Mouse (Mus musculus): Measurements from ENCODE around the gene Serpina6.
A peak's percentile ranks its signal among the peaks of the same experiment; 100 is the strongest.

Gene Serpina6

DNA sequence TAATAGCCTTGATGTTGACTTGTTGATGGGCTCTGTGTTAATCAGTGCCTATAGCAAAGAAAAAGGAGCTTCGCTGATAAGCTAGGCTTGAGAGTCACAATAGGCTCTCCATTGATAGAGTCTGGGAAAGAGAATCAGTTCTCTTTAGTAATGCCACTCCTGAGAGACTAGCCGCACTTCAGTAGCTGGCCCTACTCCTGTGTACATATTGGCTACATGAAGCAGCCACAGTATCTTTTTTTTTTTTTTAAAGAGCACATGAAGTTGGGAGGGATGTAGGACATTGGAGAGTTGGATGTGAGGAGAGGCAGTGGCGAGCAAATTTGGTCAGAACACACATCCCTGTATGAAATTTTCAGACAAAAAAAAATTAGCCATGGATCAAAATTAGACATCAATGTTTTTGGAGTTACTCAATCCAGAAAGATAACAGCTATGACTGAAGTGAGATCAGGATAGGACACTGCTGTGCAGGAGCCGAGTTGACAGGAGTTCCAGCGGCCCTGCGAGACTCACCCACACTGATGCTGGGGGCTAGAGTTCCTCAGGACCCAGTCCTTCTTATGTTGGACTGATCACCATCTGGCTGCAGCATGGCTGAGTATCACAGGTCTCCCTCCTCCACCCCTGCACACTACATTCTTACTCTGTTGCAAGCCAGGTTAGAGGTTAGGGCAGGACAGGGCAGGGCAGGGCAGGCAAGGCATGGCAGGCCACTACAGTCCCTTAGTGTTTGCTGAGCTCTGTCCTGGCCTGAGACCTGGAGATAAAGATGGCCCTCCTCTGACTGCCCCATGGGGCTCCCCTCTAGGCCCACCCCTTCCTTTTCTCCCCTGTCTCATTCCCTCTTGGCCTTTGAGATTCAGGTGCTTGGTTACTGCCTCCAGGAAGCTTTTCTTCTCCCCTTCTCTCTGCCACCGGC, 1.6 kb downstream of the Serpina6 start:
- no peak for DNase-seq (ENCODE audit: low read depth, low spot score)

DNA sequence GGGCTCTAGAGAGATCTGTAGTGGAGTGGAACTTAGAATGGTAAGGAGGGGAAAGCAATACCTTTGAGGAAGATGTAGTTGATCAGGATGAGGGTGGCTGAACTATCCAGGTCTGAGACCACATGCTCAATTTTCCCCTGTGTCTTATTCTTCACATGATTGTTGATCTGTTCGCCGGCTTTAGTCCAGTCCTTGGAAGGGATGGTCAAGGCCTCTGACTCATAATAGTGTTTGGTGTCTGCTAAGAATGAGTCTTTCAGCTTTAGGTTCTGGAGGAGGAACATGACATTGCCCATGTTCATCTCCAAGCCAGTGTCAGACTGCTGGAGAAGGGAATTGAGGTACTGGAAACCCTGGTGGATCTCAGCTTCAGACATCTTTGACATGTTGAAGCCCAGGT, 3.2 kb downstream of the Serpina6 start:
- no peak for DNase-seq (ENCODE audit: low read depth, low spot score)

DNA sequence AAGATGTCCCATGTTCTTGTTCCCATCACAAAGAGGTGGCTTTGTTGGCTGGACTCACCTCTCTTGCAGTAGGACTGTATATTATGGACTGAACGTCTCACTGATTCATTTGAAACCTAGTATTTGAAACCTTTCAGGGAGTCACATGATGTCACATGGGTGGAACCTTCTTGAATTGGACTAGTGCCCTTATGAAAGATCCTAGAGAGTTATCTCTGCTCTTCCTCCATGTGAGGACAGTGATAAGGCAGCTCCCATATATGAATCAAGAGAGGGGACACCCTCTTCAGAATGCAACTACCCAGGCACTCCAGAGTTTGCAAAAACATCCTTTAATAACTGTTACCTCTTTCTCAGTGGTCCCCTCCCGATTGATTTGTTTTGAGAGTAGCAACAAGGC, 10.7 kb downstream of the Serpina6 start:
- no peak for DNase-seq (ENCODE audit: low read depth, low spot score)

DNA sequence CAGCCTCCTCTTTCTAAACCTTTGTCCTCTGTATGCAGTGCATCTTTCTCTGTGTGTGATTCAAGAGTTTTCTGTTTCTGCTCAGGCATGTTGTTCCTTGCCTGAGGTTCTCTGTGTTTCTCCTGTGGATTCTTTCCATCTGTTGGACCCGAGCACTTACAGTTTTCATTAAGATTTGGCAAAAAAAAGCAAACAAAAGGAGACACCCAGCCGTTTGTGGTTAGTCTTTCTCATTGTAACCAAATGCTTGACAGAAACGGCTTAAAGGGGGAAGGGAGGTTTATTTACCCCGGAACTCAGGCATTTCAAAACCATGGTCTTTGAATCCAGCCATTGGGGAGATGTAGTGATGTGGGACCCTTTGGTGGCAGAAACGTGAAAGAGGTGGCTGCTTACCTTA, 12.4 kb downstream of the Serpina6 start:
- no peak for DNase-seq (ENCODE audit: low read depth, low spot score)

DNA sequence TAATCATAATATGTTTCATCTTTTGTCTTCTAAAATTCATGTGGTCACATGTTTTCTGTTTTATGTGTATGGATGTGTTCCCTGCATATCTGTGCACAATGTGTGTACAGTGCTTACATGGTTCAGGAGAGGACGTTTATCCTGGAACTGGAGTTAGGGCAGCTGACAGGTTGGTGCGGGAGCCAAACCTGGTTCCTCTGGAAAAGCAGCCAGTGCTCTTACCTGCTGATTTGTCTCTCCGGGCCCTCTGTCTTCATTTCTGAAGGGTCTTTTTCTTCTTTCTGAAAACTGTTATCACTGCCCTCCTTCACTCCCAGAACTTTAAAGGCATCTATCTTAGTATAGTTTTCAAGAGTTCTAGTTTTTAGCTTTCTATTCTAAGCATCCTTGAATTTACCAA, 13.2 kb downstream of the Serpina6 start:
- DNase-seq (ENCODE audit: low read depth, low spot score): no peak

DNA sequence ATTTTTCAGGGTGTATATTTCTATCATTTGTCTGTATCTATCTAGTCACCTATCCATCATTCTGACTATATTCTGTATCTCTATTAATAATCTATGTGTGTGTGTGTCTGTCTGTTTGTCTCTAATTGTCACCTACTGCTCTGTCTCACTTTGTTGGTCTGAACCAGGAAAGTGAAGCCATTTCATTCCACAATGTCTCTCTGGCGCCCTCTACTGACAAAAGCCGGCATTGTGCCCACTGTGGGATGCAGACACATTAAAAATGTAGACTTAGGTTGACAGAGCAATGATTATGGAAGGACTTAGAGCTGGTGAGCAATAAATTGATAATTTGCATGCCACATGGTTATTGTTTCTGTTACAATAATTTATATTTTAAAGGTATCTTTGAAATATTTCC, 13.7 kb downstream of the Serpina6 start:
- DNase-seq (ENCODE audit: low read depth, low spot score): peak; percentile 47

DNA sequence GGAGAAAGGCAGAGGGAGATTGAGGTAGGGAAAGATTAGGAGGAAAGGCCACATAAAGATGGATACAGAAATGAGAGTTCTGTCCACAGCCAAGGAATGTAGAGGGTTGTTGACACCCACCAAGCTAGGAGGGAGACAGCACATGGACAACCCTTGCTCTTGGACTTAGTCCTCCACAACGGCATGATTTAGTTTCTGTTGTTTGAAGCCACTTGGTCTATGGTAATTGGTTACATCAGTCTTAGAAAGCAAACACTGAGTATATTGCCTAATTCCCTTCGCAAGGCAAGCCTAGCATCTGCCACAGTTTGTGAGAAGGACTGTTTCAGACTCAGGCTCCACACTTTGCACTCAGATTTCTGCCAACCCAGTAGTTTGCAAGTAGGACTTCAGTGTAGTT, 21.2 kb downstream of the Serpina6 start:
- no peak for DNase-seq (ENCODE audit: low read depth, low spot score)

DNA sequence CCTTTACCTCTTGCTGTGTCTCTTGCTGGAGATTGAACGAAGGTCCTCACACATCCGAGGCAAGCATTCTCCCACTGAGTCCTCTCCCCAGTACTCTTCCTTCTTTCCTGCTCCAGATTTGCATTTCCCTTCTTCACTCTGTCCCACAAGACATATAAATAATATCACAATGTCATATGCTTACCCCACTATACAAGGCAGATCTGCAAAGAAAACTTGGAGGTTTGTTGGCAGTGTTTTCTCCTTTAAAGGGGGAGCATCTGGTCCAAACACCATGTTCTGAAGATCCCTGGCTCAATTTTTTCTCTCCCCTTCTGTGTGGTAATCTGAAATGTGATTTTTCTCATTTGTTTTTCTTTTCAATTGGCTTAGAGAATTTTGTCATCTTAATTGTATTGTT, 22.6 kb downstream of the Serpina6 start:
- DNase-seq (ENCODE audit: low read depth, low spot score): no peak

DNA sequence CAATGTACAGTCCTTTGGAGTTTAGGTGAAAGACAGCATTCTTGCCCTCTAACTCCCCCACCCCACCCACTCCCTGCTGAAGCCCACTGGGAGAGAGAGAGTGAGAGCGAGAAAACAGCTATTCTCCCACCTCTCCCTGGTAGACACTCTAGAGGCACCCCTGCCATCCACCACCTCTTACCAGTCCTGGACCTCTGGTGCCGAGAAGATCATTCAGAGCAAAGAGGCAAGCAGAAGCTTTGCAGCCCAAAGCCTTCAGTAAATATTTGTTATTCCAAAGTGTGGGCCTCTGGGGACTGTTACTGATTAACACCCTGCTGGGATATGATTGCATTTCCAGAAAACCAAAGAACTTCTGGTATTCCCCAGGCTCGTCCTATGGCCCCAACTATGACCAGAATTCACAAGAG, 25.8 kb downstream of the Serpina6 start, which contains the start of gene Serpina10:
Gene Serpina10 (minus strand): TSS at position 242 of the 410 bp plus-strand sequence.
- no peak for DNase-seq (ENCODE audit: low read depth, low spot score)

DNA sequence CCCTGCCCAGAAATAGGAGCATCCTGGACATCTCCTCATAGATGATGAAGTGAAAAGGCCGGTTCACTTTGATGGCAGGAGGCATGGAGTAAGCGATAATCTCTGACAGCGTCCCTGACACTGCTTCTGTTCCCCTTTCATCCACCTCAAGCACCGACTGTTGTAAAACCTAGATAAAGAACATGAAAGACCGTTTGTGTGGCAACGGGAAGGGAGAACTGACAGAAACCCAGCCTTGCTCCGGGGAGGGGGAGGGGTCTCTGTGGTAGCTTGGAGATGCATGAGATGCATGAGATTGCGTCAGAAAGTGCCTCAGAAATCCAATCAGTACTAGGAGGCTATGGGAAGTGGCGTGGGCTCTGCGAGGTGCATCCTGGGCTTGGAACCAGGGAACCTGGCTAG, 40.2 kb downstream of the Serpina6 start:
- no peak for DNase-seq (ENCODE audit: low read depth, low spot score)

DNA sequence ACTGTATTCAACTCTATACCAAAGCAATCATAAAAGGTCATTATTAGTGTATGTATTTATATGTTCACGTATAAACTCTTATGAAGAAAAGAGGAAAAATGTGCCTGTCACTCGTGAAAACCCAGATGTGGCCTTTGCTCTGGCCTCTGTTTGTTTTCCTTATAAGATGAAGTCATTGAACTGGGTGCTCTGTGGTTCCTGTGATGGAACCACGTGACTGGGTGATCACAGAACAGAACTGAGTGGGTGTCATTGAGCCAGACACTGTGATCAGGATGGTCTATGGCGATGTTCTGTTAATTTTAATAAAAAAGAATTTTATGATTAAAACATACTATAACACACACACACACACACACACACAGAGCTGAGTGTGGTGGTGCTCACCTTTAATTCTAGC, 41.3 kb downstream of the Serpina6 start:
- no peak for DNase-seq (ENCODE audit: low read depth, low spot score)

DNA sequence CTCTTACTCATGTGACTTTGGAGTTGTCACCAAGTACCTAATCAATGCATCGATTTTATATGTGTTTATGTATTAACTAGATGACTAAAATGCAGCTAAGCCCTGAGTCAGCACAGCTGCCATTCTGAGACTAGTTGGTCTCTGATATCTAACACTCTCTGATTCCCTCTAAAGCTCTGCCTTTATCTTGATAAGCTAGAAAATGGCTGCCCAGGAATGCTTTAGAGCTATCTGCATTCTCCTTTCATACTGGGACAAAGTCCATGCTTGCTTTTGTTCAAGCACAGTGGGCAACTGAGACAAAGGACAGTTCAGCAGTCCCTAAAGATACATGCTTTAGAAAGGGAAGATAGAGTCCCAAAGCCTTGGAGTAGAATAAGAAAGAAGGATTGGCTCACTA, 41.9 kb downstream of the Serpina6 start:
- no peak for DNase-seq (ENCODE audit: low read depth, low spot score)

DNA sequence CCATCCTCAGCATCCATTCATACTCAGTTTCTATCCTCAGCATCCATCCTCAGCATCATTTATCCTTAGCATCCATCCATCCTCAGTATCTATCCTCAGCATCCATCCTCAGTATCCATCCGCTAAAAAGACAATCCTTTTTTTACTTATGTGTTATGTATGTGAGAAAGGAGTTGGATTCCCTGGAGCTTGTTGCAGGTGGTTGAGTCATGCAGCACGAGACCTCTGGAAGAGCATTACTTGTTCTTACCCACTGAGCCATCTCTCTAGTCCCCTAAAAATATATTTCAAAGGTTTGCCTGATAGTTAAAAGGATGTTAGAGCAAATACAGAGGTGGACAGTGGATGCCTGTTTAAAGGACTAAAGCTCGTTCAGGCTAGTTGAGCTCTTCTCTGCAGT, 55.2 kb downstream of the Serpina6 start:
- DNase-seq (ENCODE audit: low read depth, low spot score): no peak

DNA sequence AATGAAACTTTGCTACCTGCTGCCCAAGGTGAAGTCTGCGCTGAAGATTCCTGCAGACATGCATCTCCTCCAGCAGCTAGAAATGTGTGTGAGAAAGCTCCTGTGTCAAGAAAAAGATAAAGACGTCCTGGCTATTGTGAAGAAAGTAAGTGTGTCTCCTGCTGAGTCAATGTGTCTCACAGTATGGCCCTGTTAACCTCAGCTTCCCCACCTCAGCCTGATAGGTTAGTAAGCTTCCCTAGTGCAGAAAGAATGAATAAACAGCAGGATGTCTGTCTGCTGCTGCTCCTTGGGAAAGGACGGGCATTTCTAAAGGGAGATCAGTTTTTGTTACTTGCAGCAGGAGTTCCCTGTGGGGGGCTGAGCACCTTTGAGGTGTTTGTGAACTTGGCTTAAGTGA, 56.6 kb downstream of the Serpina6 start:
- DNase-seq (ENCODE audit: low read depth, low spot score): no peak

DNA sequence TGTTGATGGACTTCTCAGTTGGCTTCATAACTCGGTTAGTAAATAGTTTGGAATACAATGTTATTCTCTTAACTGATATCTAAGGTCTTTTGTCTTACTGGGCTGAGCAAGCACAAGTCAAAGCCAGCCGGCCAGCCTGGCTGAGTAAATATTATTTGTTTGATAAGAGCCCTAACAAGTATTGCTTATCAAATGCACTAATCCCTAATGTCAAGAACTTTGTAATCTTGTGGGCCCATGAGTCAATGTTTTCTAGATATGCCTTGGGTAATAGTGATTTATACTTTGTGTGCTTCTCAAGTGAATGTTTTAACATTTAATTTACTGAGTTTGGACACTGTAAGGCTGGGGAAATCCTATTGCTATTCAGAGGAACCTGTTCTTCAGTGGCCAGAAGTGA, 58.6 kb downstream of the Serpina6 start:
- no peak for DNase-seq (ENCODE audit: low read depth, low spot score)
